Mouse (Mus musculus) adrenal gland, adult 18-20 months (tissue): Measurements from ENCODE around the gene Ggcx. TPM values are rescaled to one million over a fixed set of nuclear protein-coding genes. Genes with fewer than 3 reads are reported as not detected.

Experiments
- DNase-seq, 2 experiments: peaks; one replicate each; pipeline ENCODE4 v3.0.0; 2021 to 2022; ENCODE audit warnings: low spot score in 2 of 2
- long read RNA-seq, 2 experiments: library from polyadenylated mRNA; stranded (forward); transcript quantifications; one replicate each; pipeline ENCODE4 v2.0.0; 2021
- total RNA-seq, 2 experiments: library from RNA; stranded (reverse); gene quantifications; 1 replicate in 1 of 2; 2 replicates in 1 of 2; pipeline ENCODE4 v1.2.3; 2021

Ggcx gene
- total RNA-seq, result 10 to 100 TPM; 48.6 to 59.5 TPM
- long read RNA-seq, experiment 1, transcript Ggcx-201 (15 exons, 2,929 nt), result major isoform, 41 of 47 reads
- long read RNA-seq, experiment 1, partial matches to known transcripts, result 1 of 47 reads
- long read RNA-seq, experiment 1, other reads (novel, unspliced or antisense), result 5 of 47 reads
- long read RNA-seq, experiment 2, transcript Ggcx-201 (15 exons, 2,929 nt), result major isoform, 56 of 65 reads
- long read RNA-seq, experiment 2, partial matches to known transcripts, result 5 of 65 reads
- long read RNA-seq, experiment 2, other reads (novel, unspliced or antisense), result 4 of 65 reads

GRCm38 (mm10) chr6:72414076-72414756 lies at the start of gene Ggcx:
TSS of gene Ggcx (plus strand) at chr6:72414308.
- DNase-seq, result peak; percentile 92 to 93

- DNase-seq, result no peak
Measured at GRCm38 (mm10) chr6:72364985-72365384, 49.1 kb upstream of the Ggcx start.

GRCm38 (mm10) chr6:72366304-72366703 lies 47.8 kb upstream of the Ggcx start:
- no peak for DNase-seq

- no peak for DNase-seq
Measured at GRCm38 (mm10) chr6:72366844-72367443, 47.2 kb upstream of the Ggcx start, which contains the start of gene Rnf181. TSS of gene Rnf181 (minus strand) at chr6:72366956.

GRCm38 (mm10) chr6:72367460-72367974 lies 46.6 kb upstream of the Ggcx start:
- DNase-seq, result no peak

GRCm38 (mm10) chr6:72369557-72369956 lies 44.6 kb upstream of the Ggcx start:
- DNase-seq, result no peak

GRCm38 (mm10) chr6:72370091-72370490 lies 44.0 kb upstream of the Ggcx start:
- peak in 1 of 2 experiments; percentile 65 for DNase-seq

- no peak for DNase-seq
Measured at GRCm38 (mm10) chr6:72371147-72371546, 43.0 kb upstream of the Ggcx start.

GRCm38 (mm10) chr6:72371571-72371970 lies 42.5 kb upstream of the Ggcx start:
- no peak for DNase-seq

- DNase-seq, result no peak
Measured at GRCm38 (mm10) chr6:72373184-72373583, 40.9 kb upstream of the Ggcx start.

- DNase-seq, result no peak
Measured at GRCm38 (mm10) chr6:72374206-72374605, 39.9 kb upstream of the Ggcx start.

GRCm38 (mm10) chr6:72374820-72375563 lies 39.1 kb upstream of the Ggcx start:
- no peak for DNase-seq

- DNase-seq, result no peak
Measured at GRCm38 (mm10) chr6:72378510-72379234, 35.4 kb upstream of the Ggcx start.

- DNase-seq, result no peak
Measured at GRCm38 (mm10) chr6:72379377-72380130, 34.6 kb upstream of the Ggcx start.

GRCm38 (mm10) chr6:72380131-72380770 lies 33.9 kb upstream of the Ggcx start, which contains the start of gene Vamp5:
TSS of gene Vamp5 (minus strand) at chr6:72380468.
- peak; percentile 79 to 85 for DNase-seq

- no peak for DNase-seq
Measured at GRCm38 (mm10) chr6:72382494-72382893, 31.6 kb upstream of the Ggcx start.

- DNase-seq, result no peak
Measured at GRCm38 (mm10) chr6:72383142-72383820, 30.8 kb upstream of the Ggcx start.

- DNase-seq, result no peak
Measured at GRCm38 (mm10) chr6:72383952-72384351, 30.2 kb upstream of the Ggcx start.

GRCm38 (mm10) chr6:72385258-72385657 lies 28.9 kb upstream of the Ggcx start:
- no peak for DNase-seq
